Mouse (Mus musculus) hindbrain, embryonic 12.5 days (tissue): ENCODE data around the gene Itga9. TPM values are rescaled to one million over a fixed set of nuclear protein-coding genes. Genes with fewer than 3 reads are reported as not detected.

Experiments used
- ATAC-seq: fragments of 200-750 bp; cut with Nextera tagmentation; 2 replicates; pipeline ENCODE4 v1.8.0; 2017; ENCODE audit warnings: moderate TSS enrichment; ENCODE audit not compliant: low FRiP score
- H3K27ac ChIP-seq: fragments of 300-500 bp; sonication (generic); 2 replicates; pipeline ENCODE4 v1.5.1; 2016; ENCODE audit warnings: mild to moderate bottlenecking
- H3K27me3 ChIP-seq: fragments of 300-500 bp; sonication (generic); 2 replicates; pipeline ENCODE4 v1.6.1; 2016; ENCODE audit warnings: mild to moderate bottlenecking
- H3K36me3 ChIP-seq: fragments of 300-500 bp; sonication (generic); 2 replicates; pipeline ENCODE4 v1.6.1; 2016; ENCODE audit warnings: mild to moderate bottlenecking
- H3K4me1 ChIP-seq: fragments of 300-500 bp; sonication (generic); 2 replicates; pipeline ENCODE4 v1.6.1; 2016
- H3K4me2 ChIP-seq: fragments of 300-500 bp; sonication (generic); replicated peaks from 2 replicates; pipeline ENCODE4 v1.6.1; 2016; ENCODE audit warnings: mild to moderate bottlenecking
- H3K4me3 ChIP-seq: fragments of 300-500 bp; sonication (generic); 2 replicates; pipeline ENCODE4 v1.5.1; 2016; ENCODE audit warnings: mild to moderate bottlenecking
- H3K9ac ChIP-seq: fragments of 300-500 bp; sonication (generic); 2 replicates; pipeline ENCODE4 v1.6.1; 2016; ENCODE audit warnings: mild to moderate bottlenecking, moderate library complexity
- H3K9me3 ChIP-seq: fragments of 300-500 bp; sonication (generic); replicated peaks from 2 replicates; pipeline ENCODE4 v1.6.1; 2016; ENCODE audit warnings: mild to moderate bottlenecking
- WGBS: fragments of 180-500 bp; shearing (Covaris S2); methylation state at CpG from one replicate; pipeline ENCODE4 v1.1.7; 2016; 5-methylcytosine and 5-hydroxymethylcytosine counted together
- polyA plus RNA-seq: library from polyadenylated mRNA; unstranded; fragments of >200 nt; fragmentation: Nextera tagmentation; extraction: Ambion mirVana; gene quantifications from 2 replicates; pipeline ENCODE4 v1.2.1, GENCODE M21; 2016

Gene Itga9
- polyA plus RNA-seq, 1 experiment from 2014 or later = 12.4 TPM

GRCm38 (mm10) chr9:118700889-118701288, 94.4 kb downstream of the Itga9 start:
- Histone ChIP-seq H3K4me1 (peaks cover 7% of the 10 kb centered on the region), H3K27ac (0 out of 2 replicates have a peak overlapping the region, but pooled peaks have one; percentile 12), H3K4me3 (no peak overlapping the region), H3K9ac (no peak overlapping the region), H3K36me3 (no peaks in the 10 kb centered on the region), H3K27me3 (no peaks in the 10 kb centered on the region), H3K9me3 (no peaks in the 10 kb centered on the region), H3K4me2 (no peak overlapping the region)
- no peak for ATAC-seq
- WGBS = 57% methylated on average over 12 of the region's 12 CpGs

- no peaks in the 10 kb centered on the region for H3K27me3 ChIP-seq
- H3K4me1 ChIP-seq = peaks cover 7% of the 10 kb centered on the region
- no peak overlapping the region for H3K27ac ChIP-seq
- no peak overlapping the region for H3K4me3 ChIP-seq
- no peak for ATAC-seq
- WGBS = 79% methylated on average over 2 of the region's 2 CpGs
- no peak overlapping the region for H3K4me2 ChIP-seq
- H3K9me3 ChIP-seq = no peaks in the 10 kb centered on the region
- no peak overlapping the region for H3K9ac ChIP-seq
- no peaks in the 10 kb centered on the region for H3K36me3 ChIP-seq
Measured at GRCm38 (mm10) chr9:118701791-118702190, 95.3 kb downstream of the Itga9 start.

GRCm38 (mm10) chr9:118703146-118703545, 96.7 kb downstream of the Itga9 start:
- Histone ChIP-seq H3K4me2 (no peak overlapping the region), H3K9me3 (no peaks in the 10 kb centered on the region), H3K9ac (no peak overlapping the region), H3K27ac (no peak overlapping the region), H3K4me3 (no peak overlapping the region), H3K36me3 (no peaks in the 10 kb centered on the region), H3K4me1 (peaks cover 7% of the 10 kb centered on the region), H3K27me3 (no peaks in the 10 kb centered on the region)
- no peak for ATAC-seq
- WGBS = 91% methylated on average over 3 of the region's 3 CpGs

- ATAC-seq = no peak
- H3K9me3 ChIP-seq = no peaks in the 10 kb centered on the region
- WGBS = 60% methylated on average over 14 of the region's 14 CpGs
Measured at GRCm38 (mm10) chr9:118705381-118706074, 99.0 kb downstream of the Itga9 start.

GRCm38 (mm10) chr9:118706176-118706975, 99.9 kb downstream of the Itga9 start:
- no peaks in the 10 kb centered on the region for H3K9me3 ChIP-seq
- H3K27me3 ChIP-seq = no peaks in the 10 kb centered on the region
- no peak overlapping the region for H3K4me3 ChIP-seq
- WGBS = 72% methylated on average over 18 of the region's 18 CpGs
- no peaks in the 10 kb centered on the region for H3K36me3 ChIP-seq
- no peaks in the 10 kb centered on the region for H3K4me1 ChIP-seq
- H3K27ac ChIP-seq = no peak overlapping the region
- H3K9ac ChIP-seq = no peak overlapping the region
- H3K4me2 ChIP-seq = no peak overlapping the region
- no peak for ATAC-seq

More at GRCm38 (mm10) chr9:118705381-118706074, 99.0 kb downstream of the Itga9 start:
- Histone ChIP-seq H3K4me2 (no peak overlapping the region), H3K27ac (no peak overlapping the region), H3K27me3 (no peaks in the 10 kb centered on the region), H3K9ac (no peak overlapping the region), H3K4me3 (no peak overlapping the region), H3K36me3 (no peaks in the 10 kb centered on the region), H3K4me1 (peaks cover 7% of the 10 kb centered on the region)

GRCm38 (mm10) chr9:118710625-118711024, 104.1 kb downstream of the Itga9 start:
- no peaks in the 10 kb centered on the region for H3K27me3 ChIP-seq
- H3K4me1 ChIP-seq = no peaks in the 10 kb centered on the region
- no peak overlapping the region for H3K9ac ChIP-seq
- 68% methylated on average over 9 of the region's 9 CpGs for WGBS
- no peak overlapping the region for H3K4me2 ChIP-seq
- H3K36me3 ChIP-seq = no peaks in the 10 kb centered on the region
- ATAC-seq = no peak
- H3K27ac ChIP-seq = no peak overlapping the region
- no peak overlapping the region for H3K4me3 ChIP-seq
- no peaks in the 10 kb centered on the region for H3K9me3 ChIP-seq

GRCm38 (mm10) chr9:118711749-118712148, 105.3 kb downstream of the Itga9 start:
- Histone ChIP-seq H3K4me1 (no peaks in the 10 kb centered on the region), H3K9ac (no peak overlapping the region), H3K4me2 (no peak overlapping the region), H3K27ac (no peak overlapping the region), H3K4me3 (no peak overlapping the region), H3K36me3 (no peaks in the 10 kb centered on the region), H3K27me3 (no peaks in the 10 kb centered on the region), H3K9me3 (no peaks in the 10 kb centered on the region)
- 91% methylated on average over 11 of the region's 11 CpGs for whole genome bisulfite sequencing
- no peak for ATAC-seq

- Histone ChIP-seq H3K4me2 (no peak overlapping the region), H3K27ac (no peak overlapping the region), H3K4me3 (no peak overlapping the region), H3K27me3 (no peaks in the 10 kb centered on the region), H3K4me1 (no peaks in the 10 kb centered on the region), H3K9ac (no peak overlapping the region), H3K36me3 (no peaks in the 10 kb centered on the region), H3K9me3 (no peaks in the 10 kb centered on the region)
- WGBS = 91% methylated on average over 8 of the region's 8 CpGs
- ATAC-seq = no peak
Measured at GRCm38 (mm10) chr9:118713515-118713914, 107.0 kb downstream of the Itga9 start.

GRCm38 (mm10) chr9:118714536-118714935, 108.0 kb downstream of the Itga9 start:
- Histone ChIP-seq H3K9me3 (no peaks in the 10 kb centered on the region), H3K27ac (no peak overlapping the region), H3K36me3 (no peaks in the 10 kb centered on the region), H3K4me2 (no peak overlapping the region), H3K4me3 (no peak overlapping the region), H3K4me1 (no peaks in the 10 kb centered on the region), H3K27me3 (no peaks in the 10 kb centered on the region), H3K9ac (no peak overlapping the region)
- no peak for ATAC-seq
- WGBS = 79% methylated on average over 5 of the region's 5 CpGs

- Histone ChIP-seq H3K4me1 (no peaks in the 10 kb centered on the region), H3K27me3 (no peaks in the 10 kb centered on the region), H3K4me2 (no peak overlapping the region), H3K36me3 (no peaks in the 10 kb centered on the region), H3K9me3 (no peaks in the 10 kb centered on the region), H3K9ac (no peak overlapping the region), H3K4me3 (no peak overlapping the region), H3K27ac (no peak overlapping the region)
- WGBS = 92% methylated on average over 9 of the region's 9 CpGs
- no peak for ATAC-seq
Measured at GRCm38 (mm10) chr9:118715971-118716628, 109.6 kb downstream of the Itga9 start.

- Histone ChIP-seq H3K9ac (no peak overlapping the region), H3K27ac (no peak overlapping the region), H3K4me2 (no peak overlapping the region), H3K27me3 (no peaks in the 10 kb centered on the region), H3K4me3 (no peak overlapping the region), H3K36me3 (no peaks in the 10 kb centered on the region), H3K4me1 (no peaks in the 10 kb centered on the region), H3K9me3 (no peaks in the 10 kb centered on the region)
- 78% methylated on average over 3 of the region's 3 CpGs for WGBS
- ATAC-seq = no peak
Measured at GRCm38 (mm10) chr9:118717436-118717835, 110.9 kb downstream of the Itga9 start.

GRCm38 (mm10) chr9:118718511-118718910, 112.0 kb downstream of the Itga9 start:
- no peak overlapping the region for H3K27ac ChIP-seq
- no peak for ATAC-seq
- 91% methylated on average over 2 of the region's 2 CpGs for WGBS

More at GRCm38 (mm10) chr9:118718511-118718910, 112.0 kb downstream of the Itga9 start:
- no peaks in the 10 kb centered on the region for H3K9me3 ChIP-seq
- no peaks in the 10 kb centered on the region for H3K36me3 ChIP-seq
- no peaks in the 10 kb centered on the region for H3K4me1 ChIP-seq
- H3K4me2 ChIP-seq = no peak overlapping the region
- no peak overlapping the region for H3K9ac ChIP-seq
- no peaks in the 10 kb centered on the region for H3K27me3 ChIP-seq
- no peak overlapping the region for H3K4me3 ChIP-seq
